Mouse (Mus musculus) liver, adult (tissue): ENCODE data around the gene Gm49396.

Experiments
- GATA4 ChIP-seq: IDR thresholded peaks from 2 replicates; pipeline ENCODE4 v1.6.1; 2014; ENCODE audit warnings: mild to moderate bottlenecking, low read length; ENCODE audit not compliant: insufficient replicate concordance

Gene Gm49396

GRCm38 (mm10) chr7:30540572-30540971, 22.6 kb upstream of the Gm49396 start:
- TF ChIP-seq GATA4 = no peak

- no peak for TF ChIP-seq GATA4
Observed at GRCm38 (mm10) chr7:30544327-30544726, 18.8 kb upstream of the Gm49396 start.

- no peak for TF ChIP-seq GATA4
Observed at GRCm38 (mm10) chr7:30549880-30550279, 13.3 kb upstream of the Gm49396 start.

- TF ChIP-seq GATA4 = no peak
Observed at GRCm38 (mm10) chr7:30550603-30551002, 12.5 kb upstream of the Gm49396 start.

GRCm38 (mm10) chr7:30551445-30552101, 11.6 kb upstream of the Gm49396 start:
- TF ChIP-seq GATA4 = no peak

- no peak for TF ChIP-seq GATA4
Observed at GRCm38 (mm10) chr7:30552102-30553020, 10.8 kb upstream of the Gm49396 start, which contains the start of the genes Hspb6 and Proser3. Hspb6 (plus strand) TSS chr7:30552178. Proser3 (minus strand) TSS chr7:30552299.

- TF ChIP-seq GATA4 = no peak
Observed at GRCm38 (mm10) chr7:30553021-30553589, 10.0 kb upstream of the Gm49396 start.

- no peak for TF ChIP-seq GATA4
Observed at GRCm38 (mm10) chr7:30553810-30554584, 9.1 kb upstream of the Gm49396 start.

- no peak for TF ChIP-seq GATA4
Observed at GRCm38 (mm10) chr7:30556894-30557536, 6.1 kb upstream of the Gm49396 start.

GRCm38 (mm10) chr7:30557901-30558514, 5.1 kb upstream of the Gm49396 start:
- no peak for TF ChIP-seq GATA4

- no peak for TF ChIP-seq GATA4
Observed at GRCm38 (mm10) chr7:30558656-30559442, 4.3 kb upstream of the Gm49396 start.

GRCm38 (mm10) chr7:30559443-30559954, 3.6 kb upstream of the Gm49396 start, which contains the start of gene Lin37:
Lin37 (minus strand) TSS chr7:30559838.
- TF ChIP-seq GATA4 = no peak

GRCm38 (mm10) chr7:30560296-30560695, 2.8 kb upstream of the Gm49396 start:
- no peak for TF ChIP-seq GATA4
